9 mouse cellular contexts compared by ENCODE assay signal in genomic region chr7:140939669-140940171, GRCm38 (mm10). TPM values are rescaled to one million over a fixed set of nuclear protein-coding genes. Genes with fewer than 3 reads are reported as not detected.
A peak's percentile ranks its signal among the peaks of the same experiment; 100 is the strongest.
DNase-seq lines count a peak whose midpoint lies in the region; ATAC-seq and TF ChIP-seq lines count a peak whose summit lies in the region.
"Had no signal": no experiment of that assay in that cellular context is flagged by ENCODE, and none has a peak within 500 bp of the region (broad histone marks: within the 10 kb centered on the region; RNA-seq: fewer than 3 reads in every experiment).

No protein-coding gene starts in this region.

- peak; percentile 49 for DNase-seq in adrenal gland, postnatal 14 days
- DNase-seq in adrenal gland, adult 2 months, result no peak
- DNase-seq in ES-E14 (ENCODE audit: low read depth, low spot score), result no peak
- peak; percentile 97 for DNase-seq in hindlimb bud, embryonic 11.5 days (ENCODE audit: extremely low spot score, low read depth, low spot score)
- DNase-seq in lung, postnatal 14 days, result peak; percentile 38
- DNase-seq in natural killer cell, adult 2 months (ENCODE audit: low spot score in 2 of 2), result no peak
- DNase-seq in cerebellum, adult 11 months, result no peak

- H3K36me3 ChIP-seq in ES-E14 (ENCODE audit: control insufficient read depth, insufficient read depth, low read length, poor library complexity, severe bottlenecking), result no peaks in the 10 kb centered on the region

- H3K4me1 ChIP-seq in ES-E14 (ENCODE audit: control insufficient read depth in 2 of 2, insufficient read depth in 2 of 2, low read length in 2 of 2, poor library complexity in 1 of 2), result peaks cover 4 to 17% of the 10 kb centered on the region in 2 experiments; a peak in 3 of 4 replicates

- in situ Hi-C loops in ES-E14 (cut with MboI; ENCODE audit: low sequenced_read_pairs in 2 of 2, unreplicated experiment in 2 of 2), result no loop called here

- H3K4me3 ChIP-seq in ES-E14 (ENCODE audit: insufficient read depth in 1 of 2, low read depth in 1 of 2, low read length in 2 of 2, poor library complexity in 1 of 2, severe bottlenecking in 1 of 2), result peak overlapping the region in 1 of 2 experiments; percentile 15; a peak in 1 of 4 replicates

- H3K27ac ChIP-seq in ES-E14 (ENCODE audit: insufficient read depth, low read depth, low read length, poor library complexity, severe bottlenecking), result peak overlapping the region; percentile 82

- no peak for ATAC-seq in cerebellum, adult (ENCODE audit: insufficient number of reproducible peaks, low FRiP score, low TSS enrichment)

- H3K9me3 ChIP-seq in ES-E14 (ENCODE audit: control insufficient read depth, insufficient read depth, low read depth, low read length), result no peaks in the 10 kb centered on the region

- H3K9ac ChIP-seq in ES-E14 (ENCODE audit: insufficient read depth, low read depth, low read length, poor library complexity, severe bottlenecking), result 0 out of 2 replicates have a peak overlapping the region, but pooled peaks have one; percentile 20

TF ChIP-seq in ES-E14, 5 proteins besides CTCF, POLR2A, EP300 and RAD21:
- no peak for TF ChIP-seq CHD2 (IDR thresholded peaks at IDR 0.05; ENCODE audit: low read depth, low read length)
- no peak for TF ChIP-seq MAFK (IDR thresholded peaks at IDR 0.05; ENCODE audit: insufficient read depth, low read depth, low read length)

RNA-seq across cellular contexts. Expression of gene Pgghg, which starts 1.5 kb away (rescaled TPM):
- 26.9 and 28.9 TPM in 2 replicates for total RNA-seq in adrenal gland, postnatal 14 days (2021)
- 10 to 100 TPM; 26.5 to 48.7 TPM for total RNA-seq in adrenal gland, adult 2 months (2021)
- 56.0 and 59.0 TPM in 2 replicates for polyA plus RNA-seq in adrenal gland, adult 2 months (2012; rRNA removed)
- 10.0 and 12.5 TPM in 2 replicates for total RNA-seq in ES-E14 (2012; rRNA removed)

RNA-seq across cellular contexts. Expression of gene Ifitm5, which starts 10.4 kb away (rescaled TPM):
- total RNA-seq in adrenal gland, postnatal 14 days (2021), result 0.63 and 1.4 TPM in 2 replicates
- total RNA-seq in adrenal gland, adult 2 months (2021), result 1 to 10 TPM in 1 of 2 experiments, under 1 TPM in 1; 0.78 to 1.3 TPM
- 1.2 and 2.7 TPM in 2 replicates for polyA plus RNA-seq in adrenal gland, adult 2 months (2012; rRNA removed)
- total RNA-seq in ES-E14 (2012; rRNA removed), result 7.7 and 18.6 TPM in 2 replicates
- total RNA-seq: hematopoietic stem cell, adult 5-6 weeks had no signal

RNA-seq across cellular contexts. Expression of gene Gm45717, which starts 16.0 kb away (rescaled TPM):
- total RNA-seq in adrenal gland, postnatal 14 days (2021), result 1.1 TPM in 1 of 2 replicates, not detected in the other
- not detected for total RNA-seq in adrenal gland, adult 2 months (2021)
- polyA plus RNA-seq in adrenal gland, adult 2 months (2012; rRNA removed), result not detected in 2 replicates
- not detected in 2 replicates for total RNA-seq in ES-E14 (2012; rRNA removed)
- total RNA-seq: hematopoietic stem cell, adult 5-6 weeks had no signal

RNA-seq across cellular contexts. Expression of gene Ifitm2, which starts 16.1 kb away (rescaled TPM):
- 458 and 515 TPM in 2 replicates for total RNA-seq in adrenal gland, postnatal 14 days (2021)
- 100 to 1,000 TPM; 504 to 654 TPM for total RNA-seq in adrenal gland, adult 2 months (2021)
- 947 and 952 TPM in 2 replicates for polyA plus RNA-seq in adrenal gland, adult 2 months (2012; rRNA removed)
- 679 and 1,158 TPM in 2 replicates for total RNA-seq in ES-E14 (2012; rRNA removed)

RNA-seq across cellular contexts. Expression of gene Nlrp6, which starts 19.0 kb away (rescaled TPM):
- total RNA-seq in adrenal gland, postnatal 14 days (2021), result 1.5 and 6.6 TPM in 2 replicates
- 1 to 10 TPM; 1.0 to 2.0 TPM for total RNA-seq in adrenal gland, adult 2 months (2021)
- 0.62 and 1.2 TPM in 2 replicates for polyA plus RNA-seq in adrenal gland, adult 2 months (2012; rRNA removed)
- 0.27 and 0.74 TPM in 2 replicates for total RNA-seq in ES-E14 (2012; rRNA removed)

Comparison
In these comparisons a context has a peak if more than half of its experiments do, and no peak if none do; other contexts are left out.
1. DNase-seq: peak in adrenal gland, postnatal 14 days (single experiment), hindlimb bud, embryonic 11.5 days (single experiment) and lung, postnatal 14 days (single experiment); none in adrenal gland, adult 2 months (single experiment), ES-E14 (single experiment), natural killer cell, adult 2 months (0 of 2) and cerebellum, adult 11 months (single experiment).